Mouse (Mus musculus): Measurements from ENCODE around the gene Ces4a.
"Not testable (repeated sequence)": the region's sequence is repeated elsewhere in the genome, so short reads cannot be mapped to it uniquely, and the experiment has no call there.

Ces4a gene

GRCm38 (mm10) chr8:105170041-105170380 lies 38.4 kb downstream of the Ces4a start:
- DNase-seq (ENCODE audit: low spot score), result no peak

GRCm38 (mm10) chr8:105170381-105171115 lies 38.9 kb downstream of the Ces4a start, which contains the start of gene Cbfb:
Gene Cbfb (plus strand): TSS chr8:105170674.
- peak; percentile 96 for DNase-seq (ENCODE audit: low spot score)

- peak; percentile 65 for DNase-seq (ENCODE audit: low spot score)
These were observed 39.8 kb downstream of the Ces4a start for GRCm38 (mm10) chr8:105171116-105172002.

- peak; percentile 45 for DNase-seq (ENCODE audit: low spot score)
These were observed 40.4 kb downstream of the Ces4a start for GRCm38 (mm10) chr8:105172003-105172362.

GRCm38 (mm10) chr8:105175287-105175686 lies 43.7 kb downstream of the Ces4a start:
- not testable (repeated sequence) for DNase-seq (ENCODE audit: low spot score)

GRCm38 (mm10) chr8:105178211-105178800 lies 46.7 kb downstream of the Ces4a start:
- no peak for DNase-seq (ENCODE audit: low spot score)

- no peak for DNase-seq (ENCODE audit: low spot score)
These were observed 50.6 kb downstream of the Ces4a start for GRCm38 (mm10) chr8:105182201-105182600.

- DNase-seq (ENCODE audit: low spot score), result peak; percentile 80
These were observed 54.9 kb downstream of the Ces4a start for GRCm38 (mm10) chr8:105186467-105187005.

- no peak for DNase-seq (ENCODE audit: low spot score)
These were observed 60.6 kb downstream of the Ces4a start for GRCm38 (mm10) chr8:105192182-105192581.

Measured in adipocyte (in vitro differentiated cells).